Mouse (Mus musculus): ENCODE data around the gene Tubb2a. TPM values are rescaled to one million over a fixed set of nuclear protein-coding genes. Genes with fewer than 3 reads are reported as not detected.

Gene Tubb2a
- 136 and 170 TPM in 2 replicates for polyA plus RNA-seq (2015; fragmentation: Nextera tagmentation; extraction: Ambion mirVana)

- peak; percentile 92 for ATAC-seq (replicated peaks; ENCODE audit: insufficient number of reproducible peaks, insufficient read depth, low FRiP score, low read depth)
- peaks cover 17% of the 10 kb centered on the region for H3K4me1 ChIP-seq (replicated peaks)
Measured at GRCm38 (mm10) chr13:34077492-34078271, at the start of gene Tubb2a. Tubb2a (minus strand) TSS chr13:34078007.

GRCm38 (mm10) chr13:34125711-34126110 lies 47.9 kb upstream of the Tubb2a start:
- Histone ChIP-seq H3K9me3 (replicated peaks) (no peaks in the 10 kb centered on the region), H3K9ac (no peak overlapping the region), H3K4me2 (0 out of 2 replicates have a peak overlapping the region, but pooled peaks have one; percentile 15), H3K36me3 (peaks cover 4% of the 10 kb centered on the region; the same call in 1 of the 2 replicates), H3K27ac (no peak overlapping the region), H3K4me3 (no peak overlapping the region), H3K27me3 (no peaks in the 10 kb centered on the region), H3K4me1 (replicated peaks) (peaks cover 16% of the 10 kb centered on the region)
- no peak for ATAC-seq (replicated peaks; ENCODE audit: insufficient number of reproducible peaks, insufficient read depth, low FRiP score, low read depth)
- 63% methylated on average over 4 of the region's 4 CpGs for WGBS

More at GRCm38 (mm10) chr13:34077492-34078271, at the start of gene Tubb2a:
- Histone ChIP-seq H3K4me3 (peak within 1 kb of the TSS; percentile 72), H3K27me3 (no peaks in the 10 kb centered on the region), H3K36me3 (peaks cover 11% of the 10 kb centered on the region; the same call in 1 of the 2 replicates), H3K27ac (peak within 1 kb of the TSS; percentile 68), H3K4me2 (peak within 1 kb of the TSS; percentile 94), H3K9me3 (replicated peaks) (no peaks in the 10 kb centered on the region), H3K9ac (peak within 1 kb of the TSS; percentile 75)
- WGBS: under 1% methylated on average over 41 of the region's 45 CpGs

- H3K27me3 ChIP-seq: no peaks in the 10 kb centered on the region
- H3K4me1 ChIP-seq (replicated peaks): peaks cover 5% of the 10 kb centered on the region
- peaks cover 2% of the 10 kb centered on the region; the same call in 1 of the 2 replicates for H3K36me3 ChIP-seq
- no peak overlapping the region for H3K4me2 ChIP-seq
- 97% methylated on average over 2 of the region's 2 CpGs for WGBS
- no peak overlapping the region for H3K9ac ChIP-seq
- ATAC-seq (replicated peaks; ENCODE audit: insufficient number of reproducible peaks, insufficient read depth, low FRiP score, low read depth): no peak
- no peak overlapping the region for H3K27ac ChIP-seq
- no peaks in the 10 kb centered on the region for H3K9me3 ChIP-seq (replicated peaks)
- no peak overlapping the region for H3K4me3 ChIP-seq
Measured at GRCm38 (mm10) chr13:34120536-34120935, 42.7 kb upstream of the Tubb2a start.

- Histone ChIP-seq H3K4me3 (no peak overlapping the region), H3K4me2 (no peak overlapping the region), H3K4me1 (replicated peaks) (0 out of 2 replicates have a peak, but pooled peaks cover 4% of the 10 kb centered on the region), H3K27ac (no peak overlapping the region), H3K9me3 (replicated peaks) (no peaks in the 10 kb centered on the region), H3K27me3 (no peaks in the 10 kb centered on the region), H3K36me3 (no peaks in the 10 kb centered on the region), H3K9ac (no peak overlapping the region)
- no peak for ATAC-seq (replicated peaks; ENCODE audit: insufficient number of reproducible peaks, insufficient read depth, low FRiP score, low read depth)
- 63% methylated on average over 4 of the region's 4 CpGs for WGBS
Measured at GRCm38 (mm10) chr13:34119406-34119805, 41.6 kb upstream of the Tubb2a start.

GRCm38 (mm10) chr13:34118816-34119215 lies 41.0 kb upstream of the Tubb2a start:
- H3K36me3 ChIP-seq: no peaks in the 10 kb centered on the region
- no peaks in the 10 kb centered on the region for H3K9me3 ChIP-seq (replicated peaks)
- 0 out of 2 replicates have a peak, but pooled peaks cover 4% of the 10 kb centered on the region for H3K4me1 ChIP-seq (replicated peaks)
- H3K9ac ChIP-seq: no peak overlapping the region
- 33% methylated on average over 4 of the region's 4 CpGs for WGBS
- no peaks in the 10 kb centered on the region for H3K27me3 ChIP-seq
- ATAC-seq (replicated peaks; ENCODE audit: insufficient number of reproducible peaks, insufficient read depth, low FRiP score, low read depth): no peak
- no peak overlapping the region for H3K4me2 ChIP-seq
- H3K27ac ChIP-seq: no peak overlapping the region
- no peak overlapping the region for H3K4me3 ChIP-seq

GRCm38 (mm10) chr13:34116508-34116907 lies 38.7 kb upstream of the Tubb2a start:
- H3K4me2 ChIP-seq: no peak overlapping the region
- no peak overlapping the region for H3K27ac ChIP-seq
- no peak for ATAC-seq (replicated peaks; ENCODE audit: insufficient number of reproducible peaks, insufficient read depth, low FRiP score, low read depth)
- WGBS: 48% methylated on average over 6 of the region's 6 CpGs
- 0 out of 2 replicates have a peak, but pooled peaks cover 4% of the 10 kb centered on the region for H3K4me1 ChIP-seq (replicated peaks)
- no peak overlapping the region for H3K9ac ChIP-seq
- H3K36me3 ChIP-seq: no peaks in the 10 kb centered on the region
- no peak overlapping the region for H3K4me3 ChIP-seq
- H3K27me3 ChIP-seq: no peaks in the 10 kb centered on the region
- no peaks in the 10 kb centered on the region for H3K9me3 ChIP-seq (replicated peaks)

- Histone ChIP-seq H3K9me3 (replicated peaks) (no peaks in the 10 kb centered on the region), H3K36me3 (no peaks in the 10 kb centered on the region), H3K27ac (no peak overlapping the region), H3K4me1 (replicated peaks) (0 out of 2 replicates have a peak, but pooled peaks cover 4% of the 10 kb centered on the region), H3K4me3 (no peak overlapping the region), H3K27me3 (no peaks in the 10 kb centered on the region), H3K9ac (no peak overlapping the region), H3K4me2 (no peak overlapping the region)
- ATAC-seq (replicated peaks; ENCODE audit: insufficient number of reproducible peaks, insufficient read depth, low FRiP score, low read depth): no peak
- WGBS: 67% methylated on average over 4 of the region's 4 CpGs
Measured at GRCm38 (mm10) chr13:34114654-34115053, 36.8 kb upstream of the Tubb2a start.

- Histone ChIP-seq H3K4me1 (replicated peaks) (no peaks in the 10 kb centered on the region), H3K36me3 (no peaks in the 10 kb centered on the region), H3K9me3 (replicated peaks) (no peaks in the 10 kb centered on the region), H3K27me3 (no peaks in the 10 kb centered on the region), H3K9ac (no peak overlapping the region), H3K4me3 (no peak overlapping the region), H3K4me2 (no peak overlapping the region), H3K27ac (no peak overlapping the region)
- 71% methylated on average over 3 of the region's 3 CpGs for WGBS
- ATAC-seq (replicated peaks; ENCODE audit: insufficient number of reproducible peaks, insufficient read depth, low FRiP score, low read depth): no peak
Measured at GRCm38 (mm10) chr13:34113086-34113485, 35.3 kb upstream of the Tubb2a start.

GRCm38 (mm10) chr13:34112369-34113081 lies 34.7 kb upstream of the Tubb2a start:
- Histone ChIP-seq H3K9ac (no peak overlapping the region), H3K9me3 (replicated peaks) (no peaks in the 10 kb centered on the region), H3K4me3 (no peak overlapping the region), H3K36me3 (no peaks in the 10 kb centered on the region), H3K27me3 (no peaks in the 10 kb centered on the region), H3K4me1 (replicated peaks) (no peaks in the 10 kb centered on the region), H3K4me2 (no peak overlapping the region), H3K27ac (no peak overlapping the region)
- WGBS: 60% methylated on average over 5 of the region's 5 CpGs
- no peak for ATAC-seq (replicated peaks; ENCODE audit: insufficient number of reproducible peaks, insufficient read depth, low FRiP score, low read depth)

GRCm38 (mm10) chr13:34111878-34112277 lies 34.1 kb upstream of the Tubb2a start:
- H3K4me3 ChIP-seq: no peak overlapping the region
- 77% methylated on average over 3 of the region's 3 CpGs for WGBS
- H3K4me1 ChIP-seq (replicated peaks): peaks cover 3% of the 10 kb centered on the region
- no peaks in the 10 kb centered on the region for H3K9me3 ChIP-seq (replicated peaks)
- no peak for ATAC-seq (replicated peaks; ENCODE audit: insufficient number of reproducible peaks, insufficient read depth, low FRiP score, low read depth)
- H3K27me3 ChIP-seq: no peaks in the 10 kb centered on the region
- no peak overlapping the region for H3K9ac ChIP-seq
- no peaks in the 10 kb centered on the region for H3K36me3 ChIP-seq
- H3K27ac ChIP-seq: no peak overlapping the region
- H3K4me2 ChIP-seq: no peak overlapping the region

GRCm38 (mm10) chr13:34111019-34111418 lies 33.2 kb upstream of the Tubb2a start:
- H3K9me3 ChIP-seq (replicated peaks): no peaks in the 10 kb centered on the region
- H3K27ac ChIP-seq: no peak overlapping the region
- H3K36me3 ChIP-seq: no peaks in the 10 kb centered on the region
- H3K4me1 ChIP-seq (replicated peaks): peaks cover 12% of the 10 kb centered on the region
- H3K4me3 ChIP-seq: no peak overlapping the region
- no peak for ATAC-seq (replicated peaks; ENCODE audit: insufficient number of reproducible peaks, insufficient read depth, low FRiP score, low read depth)
- WGBS: 59% methylated on average over 5 of the region's 5 CpGs
- H3K27me3 ChIP-seq: no peaks in the 10 kb centered on the region
- no peak overlapping the region for H3K9ac ChIP-seq
- no peak overlapping the region for H3K4me2 ChIP-seq
